Mouse (Mus musculus): ENCODE measurements around the gene Reep1.

- TF ChIP-seq CTCF (IDR thresholded peaks at IDR 0.05; ENCODE audit: borderline replicate concordance, insufficient read depth, low read length), result no peak
- TF ChIP-seq POLR2A (IDR thresholded peaks at IDR 0.05; ENCODE audit: low read depth, low read length), result no peak
These were observed 81.0 kb downstream of the Reep1 start for GRCm38 (mm10) chr6:71788348-71788747.

Measured in embryonic fibroblast, embryonic 13.5 days (primary cell).